Mouse (Mus musculus) gastrocnemius, adult 2 months (tissue): Measurements from ENCODE around the gene Brpf3. TPM values are rescaled to one million over a fixed set of nuclear protein-coding genes. Genes with fewer than 3 reads are reported as not detected.

Experiments used
- DNase-seq: peaks from one replicate; pipeline ENCODE4 v3.0.0; 2022
- H3K27ac ChIP-seq: fragments of 200-600 bp; 2 replicates; pipeline ENCODE4 v1.8.1; 2022; ENCODE audit warnings: mild to moderate bottlenecking
- H3K4me3 ChIP-seq: fragments of 200-600 bp; 2 replicates; pipeline ENCODE4 v1.8.1; 2022; ENCODE audit warnings: mild to moderate bottlenecking, moderate library complexity
- CTCF ChIP-seq: fragments of 200-600 bp; IDR thresholded peaks from 2 replicates; pipeline ENCODE4 v1.8.1; 2022; ENCODE audit warnings: antibody characterized with exemption, mild to moderate bottlenecking, moderate library complexity
- intact Hi-C: fragments of 180-260 bp; cut with DNase I; formaldehyde crosslinking; loops from one replicate; pipeline ENCODE4 v1.15.1; 2025
- total RNA-seq, 2 experiments: library from RNA; stranded (reverse); gene quantifications; 2 replicates each; pipeline ENCODE4 v1.2.3; 2021

The Brpf3 gene
- total RNA-seq, 2 experiments from 2014 or later: 15.5 to 16.2 TPM

DNA sequence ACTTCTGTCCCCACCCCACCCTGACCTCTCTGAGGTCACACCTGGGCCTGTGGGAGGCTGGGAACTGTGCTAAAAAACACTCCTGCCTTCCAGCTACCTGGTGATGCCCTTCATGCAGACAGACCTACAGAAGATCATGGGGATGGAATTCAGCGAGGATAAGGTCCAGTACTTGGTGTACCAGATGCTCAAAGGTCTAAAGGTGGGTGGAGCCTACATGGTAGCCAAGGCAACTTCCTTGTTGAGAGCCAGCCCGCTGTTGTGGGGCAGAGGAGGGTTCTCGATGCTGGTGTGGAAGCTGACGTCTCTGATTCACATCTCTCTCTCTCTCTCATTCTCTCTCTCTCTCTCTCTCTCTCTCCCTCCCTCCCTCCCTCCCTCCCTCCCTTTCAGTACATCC, 25.7 kb upstream of the Brpf3 start:
- intact Hi-C loops: no loop called here
- Histone ChIP-seq H3K4me3 (no peak overlapping the region), H3K27ac (no peak overlapping the region)
- no peak for DNase-seq
- TF ChIP-seq CTCF: no peak

DNA sequence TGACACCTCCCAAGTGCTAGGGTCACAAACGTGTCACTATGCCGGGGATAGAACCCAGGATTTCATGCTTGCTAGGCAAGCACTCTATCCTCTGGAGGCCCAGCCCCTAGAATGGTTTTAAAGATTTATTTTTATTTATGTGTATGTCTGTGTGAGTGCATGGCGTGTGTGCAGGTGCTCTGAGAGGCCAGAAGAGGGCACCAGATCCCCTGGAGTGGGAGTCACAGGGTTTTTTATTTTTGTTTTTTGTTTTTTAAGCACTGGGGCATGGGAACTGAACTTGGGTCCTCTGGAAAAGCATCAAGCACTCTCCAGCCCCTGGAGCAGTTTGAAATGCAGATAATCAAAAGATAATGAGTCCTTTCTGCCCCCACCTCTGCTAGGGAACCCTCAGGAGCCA, 24.1 kb upstream of the Brpf3 start:
- Histone ChIP-seq H3K4me3 (no peak overlapping the region), H3K27ac (no peak overlapping the region; the same call in 1 of the 2 replicates)
- DNase-seq: no peak
- TF ChIP-seq CTCF: peak; percentile 41; the same call in 1 of the 2 replicates
- intact Hi-C loops: no loop called here

DNA sequence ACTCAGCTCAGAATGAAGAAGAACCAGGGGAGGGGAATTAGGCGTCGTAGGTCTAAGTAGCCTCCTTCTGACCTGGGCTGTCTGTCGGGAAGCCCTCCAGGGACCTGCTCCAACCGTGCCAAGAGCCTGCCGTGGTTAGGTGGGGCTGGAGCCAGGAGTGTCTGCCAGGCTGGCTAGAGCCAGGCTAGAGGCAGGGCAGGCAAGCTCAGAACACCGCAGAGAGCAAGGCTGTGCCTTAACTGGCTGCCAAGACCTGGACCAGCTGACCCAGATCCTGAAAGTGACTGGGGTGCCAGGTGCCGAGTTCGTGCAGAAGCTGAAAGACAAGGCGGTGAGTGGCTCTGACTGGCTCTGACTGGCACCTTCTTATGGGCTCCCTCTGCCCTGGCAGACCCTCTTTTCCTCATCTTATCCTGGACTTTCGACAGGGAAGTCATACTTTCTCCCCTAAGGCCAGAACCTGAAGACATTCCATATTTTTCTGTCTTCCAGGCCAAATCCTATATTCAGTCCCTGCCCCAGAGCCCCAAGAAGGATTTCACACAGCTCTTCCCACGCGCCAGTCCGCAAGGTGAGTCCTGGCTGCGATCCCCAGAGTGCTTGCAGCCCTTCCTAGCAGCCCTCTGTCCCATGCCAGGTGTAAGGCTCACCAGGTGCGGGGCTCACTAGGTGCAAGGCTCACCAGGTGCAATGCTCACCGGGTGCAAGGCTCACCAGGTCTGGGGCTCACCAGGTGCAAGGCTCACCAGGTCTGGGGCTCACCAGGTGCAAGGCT, 23.5 kb upstream of the Brpf3 start:
- Histone ChIP-seq H3K27ac (peak overlapping the region; percentile 38), H3K4me3 (no peak overlapping the region)
- intact Hi-C loops: no loop called here
- no peak for TF ChIP-seq CTCF
- peak; percentile 92 for DNase-seq

DNA sequence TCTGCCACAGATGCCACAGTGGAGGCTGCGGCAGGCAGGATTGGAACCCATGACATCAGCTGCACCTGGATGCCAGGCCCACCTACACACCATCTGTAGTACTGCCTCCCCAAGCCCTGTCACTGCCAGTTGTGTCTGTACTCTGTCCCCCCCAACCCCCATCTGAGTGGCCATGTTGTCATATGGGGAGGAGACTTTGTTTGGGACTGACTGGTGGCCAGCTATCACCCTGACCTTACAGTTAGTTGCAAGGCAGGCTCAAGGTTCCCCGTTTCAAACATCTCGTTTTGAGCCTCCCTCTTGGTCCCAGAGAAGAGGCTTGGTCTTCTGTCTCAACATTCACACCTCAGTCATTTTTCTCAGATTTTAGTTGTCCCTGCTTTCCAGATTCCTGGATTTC, 21.2 kb upstream of the Brpf3 start:
- no peak overlapping the region for H3K27ac ChIP-seq
- no peak overlapping the region for H3K4me3 ChIP-seq
- intact Hi-C loops: no loop called here
- TF ChIP-seq CTCF: no peak
- DNase-seq: no peak

DNA sequence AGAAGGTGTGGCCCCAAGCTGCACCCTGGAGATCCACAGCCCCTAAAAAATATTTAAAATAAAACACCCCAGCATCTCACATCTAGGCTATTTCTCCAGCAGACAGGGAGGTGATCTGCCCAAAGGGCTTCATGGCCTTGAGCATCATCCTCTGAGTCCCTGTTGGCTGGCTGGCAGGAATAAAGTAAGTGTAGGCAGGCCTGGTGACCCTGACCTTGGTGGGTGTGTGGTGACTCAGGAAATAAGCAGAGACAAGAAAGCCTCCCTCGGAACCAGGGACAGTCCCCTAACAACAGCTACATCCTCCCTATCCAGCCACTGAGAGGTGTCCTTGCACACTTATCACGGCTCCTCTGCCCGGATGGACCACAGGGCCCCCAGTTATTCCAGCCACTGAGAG, 20.1 kb upstream of the Brpf3 start:
- TF ChIP-seq CTCF: no peak
- DNase-seq: no peak
- H3K4me3 ChIP-seq: no peak overlapping the region
- no peak overlapping the region for H3K27ac ChIP-seq
- intact Hi-C loops: no loop called here

DNA sequence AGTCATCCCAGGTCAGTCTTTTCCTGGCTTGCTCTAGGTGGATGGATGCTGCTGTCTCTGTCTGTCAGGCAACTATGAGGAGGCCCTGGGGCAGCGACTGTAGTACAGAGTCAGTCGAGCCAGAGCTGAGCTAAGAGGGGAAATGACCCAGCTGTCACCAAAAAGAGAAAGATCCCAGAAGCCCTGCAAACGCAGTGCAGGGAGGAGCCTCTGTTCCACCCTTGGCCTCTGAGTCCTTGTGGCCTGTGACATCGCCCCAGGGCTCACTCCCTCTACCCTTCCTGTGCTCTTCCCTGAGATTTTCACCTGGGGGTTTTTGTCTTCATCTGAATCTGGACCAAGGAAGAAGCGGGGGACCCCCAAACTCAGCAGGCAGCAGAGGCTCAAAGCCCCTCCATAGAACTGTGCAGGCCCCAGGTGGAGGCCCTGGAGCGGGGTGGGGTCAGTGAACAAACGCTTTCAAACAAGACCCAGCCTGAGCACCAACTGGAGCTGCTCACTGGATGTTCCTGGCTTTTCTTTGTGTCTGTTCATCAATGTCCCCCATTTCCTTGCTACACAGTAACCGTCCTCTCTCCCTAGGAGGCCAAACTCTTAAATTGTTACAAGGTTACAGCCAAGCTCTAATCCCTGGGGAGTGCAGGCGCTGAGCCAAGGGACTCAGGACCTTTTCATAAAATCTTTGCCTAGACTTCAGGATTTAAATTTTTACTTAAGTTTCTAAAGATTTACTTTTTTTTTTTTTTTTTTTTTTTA, 19.4 kb upstream of the Brpf3 start:
- H3K27ac ChIP-seq: no peak overlapping the region
- H3K4me3 ChIP-seq: no peak overlapping the region
- intact Hi-C loops: no loop called here
- no peak for TF ChIP-seq CTCF
- no peak for DNase-seq

DNA sequence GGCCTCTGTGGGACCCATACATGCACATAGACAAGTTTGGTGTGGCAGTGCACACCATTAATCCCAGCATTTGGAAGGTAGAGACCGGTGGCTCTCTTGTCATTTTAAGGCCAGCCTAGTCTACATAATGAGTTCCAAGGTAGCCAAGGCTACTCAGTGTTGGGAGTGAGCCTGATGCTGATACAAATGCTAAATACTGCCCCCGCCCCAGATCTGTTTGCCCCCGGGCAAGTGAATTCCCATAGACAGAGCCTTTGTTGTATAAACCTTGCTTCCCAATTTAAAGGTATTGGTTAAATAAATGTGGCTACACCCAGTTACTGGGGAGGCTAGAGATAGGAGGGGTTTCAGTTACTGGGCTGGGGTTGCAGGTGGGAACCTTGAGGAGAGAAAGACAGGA, 15.9 kb upstream of the Brpf3 start:
- H3K27ac ChIP-seq: no peak overlapping the region
- no peak for TF ChIP-seq CTCF
- no peak overlapping the region for H3K4me3 ChIP-seq
- intact Hi-C loops: no loop called here
- no peak for DNase-seq

DNA sequence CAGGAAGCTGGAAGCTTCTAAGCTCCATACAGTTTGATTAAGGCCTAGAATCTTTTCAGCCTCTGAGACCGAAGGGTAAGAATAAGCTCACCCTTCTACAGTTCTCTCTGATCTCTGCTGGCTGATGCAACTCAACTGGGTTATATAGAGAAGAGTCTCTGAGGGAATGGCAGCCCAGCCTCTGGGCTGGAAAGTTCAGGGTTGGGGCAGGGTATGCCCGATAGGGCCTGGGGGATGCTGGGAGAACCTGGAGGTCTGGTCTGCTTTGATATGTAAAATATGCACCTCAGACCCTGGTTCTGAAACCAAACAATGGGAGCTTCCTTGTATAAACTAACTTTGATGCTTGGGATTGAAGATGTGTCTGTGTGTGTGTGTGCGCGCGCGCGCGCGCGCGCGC, 13.4 kb upstream of the Brpf3 start:
- intact Hi-C loops: no loop called here
- no peak for DNase-seq
- TF ChIP-seq CTCF: no peak
- no peak overlapping the region for H3K4me3 ChIP-seq
- H3K27ac ChIP-seq: no peak overlapping the region

DNA sequence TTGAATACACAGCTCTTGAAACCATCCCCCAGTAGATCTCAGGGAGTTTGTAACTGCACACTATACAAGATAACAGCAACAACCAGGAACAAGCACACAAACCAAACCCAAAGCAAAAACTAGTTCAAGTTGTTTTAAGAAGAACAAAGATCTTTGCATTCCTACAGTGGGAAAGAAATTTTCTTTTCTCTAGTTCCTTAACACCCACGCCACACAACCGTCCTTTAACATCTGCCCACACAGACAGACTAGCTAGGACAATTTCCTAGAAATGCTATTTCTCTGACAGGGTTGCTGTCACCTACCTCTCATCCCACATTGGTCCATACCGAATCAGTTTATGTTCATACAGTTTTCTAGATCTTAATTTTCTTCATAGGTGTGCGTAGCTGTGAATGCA, 3.9 kb upstream of the Brpf3 start:
- no peak for DNase-seq
- TF ChIP-seq CTCF: no peak
- Histone ChIP-seq H3K27ac (no peak overlapping the region), H3K4me3 (no peak overlapping the region)
- intact Hi-C loops: no loop called here

DNA sequence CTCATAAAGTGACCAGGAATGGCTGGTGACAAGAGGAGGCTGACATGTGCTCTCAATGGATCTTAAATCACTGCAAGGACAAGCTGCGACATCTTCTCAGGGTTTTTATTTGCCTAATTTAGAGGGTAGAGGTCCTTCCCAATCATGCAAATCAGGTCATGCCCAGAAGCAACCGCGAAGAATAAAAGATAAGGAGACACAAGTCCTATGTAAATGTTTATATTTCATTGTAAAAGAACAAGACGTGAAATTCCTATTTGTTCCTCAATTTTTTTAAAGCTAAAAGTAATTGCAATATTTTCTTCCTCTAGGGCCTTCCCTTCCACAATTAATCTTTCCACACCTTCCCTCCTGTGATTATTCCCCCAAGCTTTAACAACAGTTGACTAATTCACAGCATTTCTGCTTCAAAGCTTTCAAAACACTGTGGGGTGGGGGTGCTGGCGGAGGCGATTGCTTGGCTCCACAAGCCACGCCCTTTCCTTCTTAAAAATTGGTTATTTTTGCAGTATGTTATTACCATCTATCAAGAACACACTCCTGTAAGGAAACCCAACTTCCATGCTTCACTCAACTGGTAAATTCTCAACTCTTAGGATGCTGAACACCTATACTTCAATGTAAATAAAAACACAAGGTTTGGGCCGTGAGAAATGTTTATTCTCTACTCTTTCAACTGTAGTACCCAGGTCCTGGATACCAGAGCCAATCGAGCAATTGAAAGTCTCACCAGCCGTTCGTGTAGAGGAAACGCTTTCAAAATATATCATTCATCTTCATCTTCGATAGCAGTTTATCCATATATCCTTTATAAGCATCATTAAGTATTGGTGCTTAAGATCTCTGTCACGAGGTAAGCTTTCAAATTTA, 1.4 kb upstream of the Brpf3 start:
- intact Hi-C loops: loop anchor here (1.0 to 2.0 kb wide), 2 partner anchors 37 to 109 kb away; partner anchors contain the start of genes Mapk14 and Slc26a8
- H3K27ac ChIP-seq: peak overlapping the region; percentile 96; the same call in 1 of the 2 replicates
- TF ChIP-seq CTCF: no peak
- DNase-seq: no peak
- peak overlapping the region; percentile 79 for H3K4me3 ChIP-seq

DNA sequence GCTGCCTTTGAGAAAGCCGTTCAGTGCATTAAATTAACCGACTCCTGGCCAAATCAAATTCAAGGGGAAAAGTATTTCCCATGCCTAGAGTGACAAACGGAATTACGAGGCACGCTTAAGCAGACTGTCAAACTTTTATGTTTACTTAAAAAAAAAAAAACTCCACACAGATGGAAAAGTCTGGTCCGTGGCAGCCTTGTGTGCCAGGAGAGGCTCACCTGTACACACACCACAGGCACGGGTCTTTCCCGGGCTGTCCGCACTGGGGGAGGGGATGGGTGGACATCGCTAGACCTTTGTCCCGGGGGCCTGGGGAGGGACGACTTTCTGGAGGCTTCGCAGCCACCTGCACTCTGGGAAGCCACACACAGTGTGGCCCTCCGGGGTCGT, 614 bp upstream of the Brpf3 start:
- no peak for DNase-seq
- intact Hi-C loops: loop anchor here (1.0 to 2.0 kb wide), 2 partner anchors 38 to 109 kb away; partner anchors contain the start of genes Mapk14 and Slc26a8
- no peak for TF ChIP-seq CTCF
- H3K4me3 ChIP-seq: peak overlapping the region; percentile 79
- H3K27ac ChIP-seq: peak overlapping the region; percentile 96

DNA sequence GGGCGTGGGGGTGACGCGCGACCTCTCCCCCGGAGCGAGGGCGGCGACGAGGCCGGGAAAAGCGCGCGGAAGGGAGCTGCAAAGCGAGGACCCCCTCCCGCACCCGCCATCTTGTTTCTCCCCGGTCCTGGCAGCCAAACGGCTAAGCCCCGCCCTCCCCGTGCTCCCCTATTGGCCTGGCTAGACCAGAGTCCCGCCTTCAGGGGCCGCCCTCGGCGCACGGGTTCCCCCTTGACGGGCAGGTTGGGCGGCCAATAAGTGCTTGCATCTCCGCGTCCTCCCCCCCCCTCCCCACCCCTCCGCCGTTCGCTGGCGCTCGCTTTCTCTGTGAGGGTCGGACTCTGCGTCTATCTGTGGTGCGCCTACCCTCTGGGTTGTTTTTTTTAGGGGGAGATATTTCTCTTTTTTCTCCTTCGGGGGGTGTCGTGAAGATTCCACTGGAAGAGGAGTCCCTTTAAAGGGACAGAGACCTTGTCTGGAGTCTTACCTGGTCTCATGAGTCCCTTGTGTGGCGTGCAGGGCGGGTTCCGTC, 650 bp downstream of the Brpf3 start:
- peak; percentile 100 for DNase-seq
- intact Hi-C loops: loop anchor here (2.0 kb wide), 1 partner anchor 111 kb away; the partner anchor contains the start of genes Mapk14 and Slc26a8
- Histone ChIP-seq H3K4me3 (peak overlapping the region; percentile 79), H3K27ac (peak overlapping the region; percentile 96)
- no peak for TF ChIP-seq CTCF
